Mouse (Mus musculus) CH12.LX (cell line): ENCODE data around the gene Tom1. TPM values are rescaled to one million over a fixed set of nuclear protein-coding genes. Genes with fewer than 3 reads are reported as not detected.

Experiments used
- DNase-seq: peaks from one replicate; pipeline ENCODE4 v3.0.0-alpha.2; 2013; ENCODE audit errors: extremely low read depth
- H3K27ac ChIP-seq: 2 replicates; pipeline ENCODE4 v1.5.1; 2012; ENCODE audit warnings: low read depth, mild to moderate bottlenecking, control low read depth, moderate library complexity; ENCODE audit not compliant: insufficient read depth
- H3K27me3 ChIP-seq: replicated peaks from 2 replicates; pipeline ENCODE3; 2012; ENCODE audit warnings: inconsistent platforms
- H3K36me3 ChIP-seq, 2 experiments: replicated peaks in 1 of 2; 2 replicates each; pipeline versions ENCODE3 to v1.6.1; 2012; ENCODE audit warnings: inconsistent platforms in 1 of 2, low read length in 1 of 2, mild to moderate bottlenecking in 1 of 2, mixed read lengths in 1 of 2, moderate library complexity in 1 of 2; ENCODE audit not compliant: control insufficient read depth in 1 of 2, insufficient read depth in 1 of 2
- H3K4me1 ChIP-seq, 2 experiments: 2 replicates each; pipeline ENCODE4 v1.6.1; 2012; ENCODE audit warnings: inconsistent platforms in 1 of 2, moderate library complexity in 1 of 2; ENCODE audit not compliant: insufficient read depth in 2 of 2, control insufficient read depth in 1 of 2
- H3K4me2 ChIP-seq: 2 replicates; pipeline ENCODE4 v1.6.1; 2012; ENCODE audit warnings: low read depth, mild to moderate bottlenecking, control low read depth; ENCODE audit not compliant: poor library complexity, insufficient read depth, severe bottlenecking
- H3K4me3 ChIP-seq, 3 experiments: fragments of 150-350 bp in 1 of 3; sonication (generic) in 1 of 3; replicated peaks in 1 of 3; 2 replicates each; pipeline versions ENCODE3 to v1.5.1; 2011 to 2012; ENCODE audit warnings: low read depth in 2 of 3, low read length in 2 of 3, mild to moderate bottlenecking in 2 of 3, moderate library complexity in 2 of 3, control low read depth in 1 of 3, improper control_type of control experiment in 1 of 3, inconsistent platforms in 1 of 3, mixed read lengths in 1 of 3; ENCODE audit not compliant: poor library complexity in 1 of 3
- H3K79me2 ChIP-seq: replicated peaks from 2 replicates; pipeline ENCODE4 v1.6.1; 2012; ENCODE audit warnings: mild to moderate bottlenecking, moderate library complexity; ENCODE audit not compliant: control insufficient read depth, poor library complexity, insufficient read depth, severe bottlenecking; ENCODE audit errors: extremely low read depth
- H3K9ac ChIP-seq: 2 replicates; pipeline ENCODE4 v1.6.1; 2012; ENCODE audit warnings: low read depth, mild to moderate bottlenecking, control low read depth, moderate library complexity; ENCODE audit not compliant: insufficient read depth
- H3K9me3 ChIP-seq: replicated peaks from 2 replicates; pipeline ENCODE3; 2012; ENCODE audit warnings: low read length, inconsistent platforms, mixed read lengths
- BHLHE40 ChIP-seq: IDR thresholded peaks from 2 replicates; pipeline ENCODE4 v1.6.1; 2011; ENCODE audit warnings: mild to moderate bottlenecking, low read depth, low read length, improper control_type of control experiment
- CHD2 ChIP-seq: IDR thresholded peaks from 2 replicates; pipeline ENCODE4 v1.6.1; 2011; ENCODE audit warnings: low read length, improper control_type of control experiment
- CTCF ChIP-seq, 2 experiments: IDR thresholded peaks in 1 of 2; conservative IDR thresholded peaks in 1 of 2; 2 replicates each; pipeline ENCODE4 v1.5.1; 2011 to 2012; ENCODE audit warnings: low read depth in 2 of 2, low read length in 2 of 2, improper control_type of control experiment in 1 of 2, inconsistent platforms in 1 of 2, mild to moderate bottlenecking in 1 of 2, moderate library complexity in 1 of 2
- ELF1 ChIP-seq: IDR thresholded peaks from 2 replicates; pipeline ENCODE4 v1.6.1; 2014; ENCODE audit warnings: low read depth, mild to moderate bottlenecking, inconsistent platforms, low read length, improper control_type of control experiment
- ETS1 ChIP-seq: conservative IDR thresholded peaks from 2 replicates; pipeline ENCODE4 v1.6.1; 2012; ENCODE audit warnings: low read depth, mild to moderate bottlenecking, inconsistent platforms, low read length, improper control_type of control experiment, moderate library complexity
- HCFC1 ChIP-seq: IDR thresholded peaks from 2 replicates; pipeline ENCODE4 v1.6.1; 2012; ENCODE audit warnings: low read depth, mild to moderate bottlenecking, inconsistent platforms, low read length, improper control_type of control experiment
- IRF4 ChIP-seq: IDR thresholded peaks from 2 replicates; pipeline ENCODE4 v1.6.1; 2014; ENCODE audit warnings: low read depth, mild to moderate bottlenecking, inconsistent platforms, low read length, improper control_type of control experiment
- JUN ChIP-seq: IDR thresholded peaks from 2 replicates; pipeline ENCODE4 v1.6.1; 2011; ENCODE audit warnings: low read depth, mild to moderate bottlenecking, low read length, improper control_type of control experiment, moderate library complexity; ENCODE audit not compliant: insufficient read depth
- KAT2A ChIP-seq: IDR thresholded peaks from 2 replicates; pipeline ENCODE4 v1.6.1; 2012; ENCODE audit warnings: low read length, improper control_type of control experiment, inconsistent platforms; ENCODE audit not compliant: insufficient replicate concordance
- MAFK ChIP-seq: IDR thresholded peaks from 2 replicates; pipeline ENCODE4 v1.6.1; 2011; ENCODE audit warnings: low read length, improper control_type of control experiment; ENCODE audit not compliant: insufficient replicate concordance
- MAX ChIP-seq: IDR thresholded peaks from 2 replicates; pipeline ENCODE4 v1.6.1; 2011; ENCODE audit warnings: low read length, improper control_type of control experiment
- MXI1 ChIP-seq: IDR thresholded peaks from 2 replicates; pipeline ENCODE4 v1.6.1; 2011; ENCODE audit warnings: mild to moderate bottlenecking, low read depth, low read length, improper control_type of control experiment
- NELFE ChIP-seq: IDR thresholded peaks from 2 replicates; pipeline ENCODE4 v1.6.1; 2011; ENCODE audit warnings: low read depth, low read length, improper control_type of control experiment
- NRF1 ChIP-seq: IDR thresholded peaks from 2 replicates; pipeline ENCODE4 v1.6.1; 2014; ENCODE audit warnings: low read depth, mild to moderate bottlenecking, inconsistent platforms, low read length, improper control_type of control experiment, moderate library complexity
- POLR2A ChIP-seq: IDR thresholded peaks from 2 replicates; pipeline ENCODE4 v1.6.1; 2011; ENCODE audit warnings: low read depth, mild to moderate bottlenecking, improper control_type of control experiment, low read length
- POLR2AphosphoS2 ChIP-seq: IDR thresholded peaks from 2 replicates; pipeline ENCODE4 v1.6.1; 2011; ENCODE audit warnings: low read depth, low read length, improper control_type of control experiment
- RAD21 ChIP-seq: IDR thresholded peaks from 2 replicates; pipeline ENCODE4 v1.6.1; 2011; ENCODE audit warnings: low read depth, mild to moderate bottlenecking, low read length, improper control_type of control experiment, moderate library complexity
- RCOR1 ChIP-seq: conservative IDR thresholded peaks from 2 replicates; pipeline ENCODE4 v1.6.1; 2012; ENCODE audit warnings: low read depth, mild to moderate bottlenecking, inconsistent platforms, low read length, improper control_type of control experiment
- SIN3A ChIP-seq: IDR thresholded peaks from 2 replicates; pipeline ENCODE4 v1.6.1; 2012; ENCODE audit warnings: low read length, improper control_type of control experiment, inconsistent platforms
- TBP ChIP-seq: conservative IDR thresholded peaks from 2 replicates; pipeline ENCODE4 v1.6.1; 2011; ENCODE audit warnings: low read depth, low read length, improper control_type of control experiment
- TCF12 ChIP-seq: IDR thresholded peaks from 2 replicates; pipeline ENCODE4 v1.6.1; 2014; ENCODE audit warnings: low read depth, mild to moderate bottlenecking, inconsistent platforms, low read length, improper control_type of control experiment
- USF1 ChIP-seq: IDR thresholded peaks from 2 replicates; pipeline ENCODE4 v1.6.1; 2014; ENCODE audit warnings: low read depth, mild to moderate bottlenecking, inconsistent platforms, low read length, improper control_type of control experiment
- USF2 ChIP-seq: conservative IDR thresholded peaks from 2 replicates; pipeline ENCODE4 v1.6.1; 2011; ENCODE audit warnings: low read depth, low read length, improper control_type of control experiment
- ZC3H11A ChIP-seq: IDR thresholded peaks from 2 replicates; pipeline ENCODE4 v1.6.1; 2012; ENCODE audit warnings: low read depth, mild to moderate bottlenecking, inconsistent platforms, low read length, improper control_type of control experiment
- ZKSCAN1 ChIP-seq: IDR thresholded peaks from 2 replicates; pipeline ENCODE4 v1.6.1; 2012; ENCODE audit warnings: low read depth, inconsistent platforms, low read length, improper control_type of control experiment, borderline replicate concordance
- ZMIZ1 ChIP-seq: IDR thresholded peaks from 2 replicates; pipeline ENCODE4 v1.6.1; 2012; ENCODE audit warnings: low read depth, mild to moderate bottlenecking, inconsistent platforms, low read length, improper control_type of control experiment
- dilution Hi-C: fragments of 300-500 bp; cut with MboI; formaldehyde crosslinking; loops from 2 replicates; pipeline ENCODE4 v1.14.3; 2020; ENCODE audit warnings: low sequenced_read_pairs; ENCODE audit not compliant: extremely low pct_unique_long_range_greater_than_20kb, extremely low pct_ligation_motif_present
- in situ Hi-C: fragments of 300-500 bp; cut with MboI; formaldehyde crosslinking; loops from 3 replicates; pipeline ENCODE4 v1.14.3; 2019; ENCODE audit warnings: low sequenced_read_pairs, low pct_ligation_motif_present, low pct_unique_long_range_greater_than_20kb, mixed read lengths
- polyA plus RNA-seq: library from polyadenylated mRNA; unstranded; fragments of >175 nt; gene quantifications from 2 replicates; pipeline ENCODE4 v1.2.1, GENCODE M21; 2012; ENCODE audit warnings: low read depth; ENCODE audit not compliant: insufficient read length
- total RNA-seq, 2 experiments: library from RNA; depleted of rRNA; stranded (reverse); fragments of 300-350 nt in 1 of 2; fragments of >200 nt in 1 of 2; gene quantifications; 2 replicates each; pipeline ENCODE4 v1.2.3; 2012 to 2014

Tom1 gene
- total RNA-seq (2012; rRNA removed) (15.6 and 18.4 TPM in 2 replicates), total RNA-seq (2014; rRNA removed) (11.6 and 13.4 TPM in 2 replicates), polyA plus RNA-seq (25.3 and 32.8 TPM in 2 replicates)

DNA sequence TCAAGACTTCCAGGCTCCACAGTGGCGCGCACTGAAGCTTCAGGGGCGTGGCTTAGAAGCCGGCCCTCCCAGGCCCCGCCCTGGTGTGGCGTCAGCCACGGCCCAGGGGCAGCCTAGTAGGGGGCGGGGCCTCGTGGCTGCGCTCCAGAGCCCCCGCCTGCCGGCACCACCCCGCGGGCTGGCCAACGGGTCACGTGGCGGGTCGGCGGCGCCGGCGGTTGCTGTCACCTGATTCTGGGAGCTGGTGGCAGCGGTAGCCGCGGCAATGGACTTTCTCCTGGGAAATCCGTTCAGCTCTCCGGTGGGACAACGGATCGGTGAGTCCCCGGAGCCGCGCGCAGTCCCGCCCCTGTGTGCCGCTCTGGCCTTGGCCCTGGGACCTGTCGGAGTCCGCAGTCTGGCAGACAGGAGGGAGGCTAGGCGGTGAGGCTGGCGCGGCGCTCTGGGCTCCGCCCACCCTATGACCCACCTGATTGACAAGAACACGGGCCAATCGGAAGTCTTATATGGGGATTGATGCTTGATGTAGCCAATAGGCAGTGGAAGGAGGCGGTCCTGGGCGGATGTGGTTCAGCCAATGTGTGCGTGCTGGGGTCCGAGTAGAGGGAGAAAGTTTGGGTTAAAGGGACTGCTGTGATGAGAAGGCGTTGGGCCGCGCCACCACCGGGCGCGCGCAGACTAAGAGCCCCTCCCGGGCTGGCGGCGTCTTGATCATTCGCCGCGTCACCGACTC is at the start of gene Tom1:
Gene Tom1, plus strand, starts transcription at position 195 of the 733 bp plus-strand sequence.
- peak within 1 kb of the TSS; percentile 60 for H3K4me2 ChIP-seq
- H3K4me3 ChIP-seq = peak within 1 kb of the TSS; percentile 72 to 73 (median 72)
- peaks cover 5 to 47% of the 10 kb centered on the region in 2 experiments for H3K4me1 ChIP-seq
- no peaks in the 10 kb centered on the region for H3K27me3 ChIP-seq
- H3K9me3 ChIP-seq = no peaks in the 10 kb centered on the region
- TF ChIP-seq MXI1 = peak; percentile 80
- TF ChIP-seq TBP = 0 out of 2 replicates have a peak, but pooled peaks have one; percentile 33
- TF ChIP-seq NRF1 = peak; percentile 54
- peak; percentile 76 for TF ChIP-seq USF2
- TF ChIP-seq ELF1 = peak; percentile 48; the same call in 1 of the 2 replicates
- TF ChIP-seq RCOR1 = no peak
- peak; percentile 95 for TF ChIP-seq SIN3A
- TF ChIP-seq POLR2A = peak; percentile 44; the same call in 1 of the 2 replicates
- TF ChIP-seq IRF4 = 0 out of 2 replicates have a peak, but pooled peaks have one; percentile 26
- TF ChIP-seq NELFE = no peak
- peak; percentile 62; the same call in 1 of the 2 replicates for TF ChIP-seq MAX
- TF ChIP-seq TCF12 = 0 out of 2 replicates have a peak, but pooled peaks have one; percentile 27
- TF ChIP-seq KAT2A = peak; percentile 64; the same call in 1 of the 2 replicates
- peak; percentile 57 for TF ChIP-seq HCFC1
- no peak for TF ChIP-seq JUN
- TF ChIP-seq MAFK = no peak
- peak; percentile 84 for TF ChIP-seq BHLHE40
- TF ChIP-seq CHD2 = peak; percentile 99
- TF ChIP-seq USF1 = peak; percentile 90
- TF ChIP-seq, all 38 proteins: peak for 15
- peak; percentile 98 for DNase-seq
- dilution Hi-C loops = no loop called here
- in situ Hi-C loops = no loop called here
- peak within 1 kb of the TSS; percentile 46 for H3K9ac ChIP-seq
- H3K27ac ChIP-seq = peak within 1 kb of the TSS; percentile 30; the same call in 1 of the 2 replicates
- no peaks in the 10 kb centered on the region for H3K79me2 ChIP-seq
- peaks cover 22 to 47% of the 10 kb centered on the region in 2 experiments for H3K36me3 ChIP-seq

DNA sequence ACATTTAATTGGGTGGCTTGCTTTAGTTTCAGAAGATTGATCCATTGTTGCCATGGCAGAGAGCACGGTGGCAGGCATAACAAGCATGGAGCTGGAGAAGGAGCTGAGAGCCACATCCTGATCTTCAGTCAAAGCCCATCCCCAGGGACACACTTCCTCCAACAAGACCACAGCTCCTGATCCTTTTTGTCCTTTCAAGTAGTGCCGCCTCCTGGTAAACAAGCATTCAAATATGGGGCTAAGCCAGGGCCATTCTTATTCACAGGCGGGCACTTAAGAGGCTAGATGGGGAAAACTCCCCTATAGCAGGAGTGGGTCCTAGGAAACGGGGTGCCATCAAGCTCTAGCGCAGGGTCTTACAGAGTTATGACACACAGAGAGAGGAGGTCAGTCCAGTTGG is 46.1 kb upstream of the Tom1 start:
- dilution Hi-C loops = no loop called here
- H3K27ac ChIP-seq = no peak overlapping the region
- in situ Hi-C loops = no loop called here
- peaks cover 6% of the 10 kb centered on the region for H3K27me3 ChIP-seq
- H3K4me2 ChIP-seq = no peak overlapping the region
- no peaks in the 10 kb centered on the region for H3K79me2 ChIP-seq
- no peaks in the 10 kb centered on the region for H3K4me1 ChIP-seq
- H3K9ac ChIP-seq = no peak overlapping the region
- DNase-seq = no peak
- no peaks in the 10 kb centered on the region for H3K36me3 ChIP-seq
- H3K9me3 ChIP-seq = no peaks in the 10 kb centered on the region
- TF ChIP-seq MXI1 = no peak
- TF ChIP-seq ZC3H11A = no peak
- TF ChIP-seq CTCF (conservative IDR thresholded peaks at IDR 0.05 in 1 of 2, IDR thresholded peaks at IDR 0.05 in 1 of 2; ENCODE audit: low read depth in 2 of 2, low read length in 2 of 2) = no peak
- no peak for TF ChIP-seq ZKSCAN1
- TF ChIP-seq RAD21 = no peak
- no peak for TF ChIP-seq POLR2AphosphoS2
- no peak for TF ChIP-seq ETS1
- TF ChIP-seq MAFK = no peak
- no peak for TF ChIP-seq ZMIZ1
- no peak overlapping the region for H3K4me3 ChIP-seq
